Mouse (Mus musculus) neural tube, embryonic 11.5 days (tissue): ENCODE measurements at regions not wholly inside any gene's neighbourhood (a gene's known extent, or its start where the extent isn't known, plus 50 kb on each side); places are given as distances from the start of the nearest gene placed in this dataset.

Experiments used
- ATAC-seq: fragments of 200-750 bp; cut with Nextera tagmentation; 2 replicates; pipeline ENCODE4 v1.8.0; 2017; ENCODE audit warnings: moderate number of reproducible peaks, mild to moderate bottlenecking, moderate TSS enrichment, moderate library complexity; ENCODE audit not compliant: insufficient read depth, low FRiP score, low TSS enrichment
- DNase-seq: peaks from one replicate; pipeline ENCODE4 v3.0.0-alpha.2; 2015; ENCODE audit warnings: low spot score
- H3K27ac ChIP-seq: fragments of 300-500 bp; sonication (generic); 2 replicates; pipeline ENCODE4 v1.5.1; 2014; ENCODE audit warnings: low read depth, mild to moderate bottlenecking, low read length
- H3K27me3 ChIP-seq: fragments of 300-500 bp; sonication (generic); 2 replicates; pipeline ENCODE4 v1.6.1; 2014; ENCODE audit warnings: mild to moderate bottlenecking, low read length, mixed read lengths; ENCODE audit not compliant: control insufficient read depth, insufficient read depth
- H3K36me3 ChIP-seq: fragments of 300-500 bp; sonication (generic); 2 replicates; pipeline ENCODE4 v1.6.1; 2014; ENCODE audit warnings: mild to moderate bottlenecking, low read length, moderate library complexity, mixed read lengths; ENCODE audit not compliant: control insufficient read depth, insufficient read depth
- H3K4me1 ChIP-seq: fragments of 300-500 bp; sonication (generic); 2 replicates; pipeline ENCODE4 v1.6.1; 2014; ENCODE audit warnings: low read length, mixed read lengths; ENCODE audit not compliant: control insufficient read depth, insufficient read depth
- H3K4me2 ChIP-seq: fragments of 300-500 bp; sonication (generic); 2 replicates; pipeline ENCODE4 v1.6.1; 2014; ENCODE audit warnings: low read depth, mild to moderate bottlenecking, moderate library complexity
- H3K4me3 ChIP-seq: fragments of 300-500 bp; sonication (generic); 2 replicates; pipeline ENCODE4 v1.5.1; 2014; ENCODE audit warnings: low read depth, low read length
- H3K9ac ChIP-seq: fragments of 300-500 bp; sonication (generic); 2 replicates; pipeline ENCODE4 v1.6.1; 2014; ENCODE audit warnings: mild to moderate bottlenecking, low read length
- H3K9me3 ChIP-seq: fragments of 300-500 bp; sonication (generic); 2 replicates; pipeline ENCODE4 v1.6.1; 2016; ENCODE audit warnings: low read length; ENCODE audit not compliant: control insufficient read depth
- WGBS: fragments of 180-500 bp; shearing (Covaris S2); extraction: QIAGEN DNeasy Blood & Tissue Kit; methylation state at CpG from one replicate; pipeline ENCODE4 v1.1.7; 2014; 5-methylcytosine and 5-hydroxymethylcytosine counted together

GRCm38 (mm10) chr10:125899504-125899903 is 66.5 kb upstream of the Lrig3 start:
- Histone ChIP-seq H3K27me3 (no peaks in the 10 kb centered on the region), H3K9ac (no peak overlapping the region), H3K36me3 (no peaks in the 10 kb centered on the region), H3K4me2 (no peak overlapping the region), H3K4me3 (no peak overlapping the region), H3K9me3 (no peaks in the 10 kb centered on the region), H3K4me1 (no peaks in the 10 kb centered on the region), H3K27ac (no peak overlapping the region)
- ATAC-seq, result no peak
- DNase-seq, result no peak
- 79% methylated on average over 4 of the region's 4 CpGs for WGBS

GRCm38 (mm10) chr10:125900562-125900961 is 65.4 kb upstream of the Lrig3 start:
- Histone ChIP-seq H3K9ac (no peak overlapping the region), H3K4me3 (no peak overlapping the region), H3K27ac (no peak overlapping the region), H3K27me3 (no peaks in the 10 kb centered on the region), H3K36me3 (no peaks in the 10 kb centered on the region), H3K9me3 (no peaks in the 10 kb centered on the region), H3K4me2 (no peak overlapping the region), H3K4me1 (no peaks in the 10 kb centered on the region)
- 92% methylated on average over 2 of the region's 2 CpGs for WGBS
- ATAC-seq (no peak), DNase-seq (no peak)

- Histone ChIP-seq H3K27me3 (no peaks in the 10 kb centered on the region), H3K27ac (no peak overlapping the region), H3K9me3 (no peaks in the 10 kb centered on the region), H3K4me3 (no peak overlapping the region), H3K4me1 (no peaks in the 10 kb centered on the region), H3K9ac (no peak overlapping the region), H3K36me3 (no peaks in the 10 kb centered on the region), H3K4me2 (no peak overlapping the region)
- DNase-seq, result no peak
- no peak for ATAC-seq
- WGBS, result 78% methylated on average over 5 of the region's 5 CpGs
These were observed 63.3 kb upstream of the Lrig3 start for GRCm38 (mm10) chr10:125902668-125903067.

- Histone ChIP-seq H3K4me2 (no peak overlapping the region), H3K4me1 (peaks cover 3% of the 10 kb centered on the region; the same call in 1 of the 2 replicates), H3K9ac (no peak overlapping the region), H3K27me3 (no peaks in the 10 kb centered on the region), H3K4me3 (no peak overlapping the region), H3K27ac (no peak overlapping the region), H3K9me3 (no peaks in the 10 kb centered on the region), H3K36me3 (no peaks in the 10 kb centered on the region)
- peak; percentile 43 for DNase-seq
- WGBS, result 47% methylated on average over 7 of the region's 7 CpGs
- peak; percentile 90 for ATAC-seq
These were observed 53.8 kb upstream of the Lrig3 start for GRCm38 (mm10) chr10:125912207-125912606.
